Mouse (Mus musculus) megakaryocyte-erythroid progenitor cell, adult 5 weeks (primary cell): Measurements from ENCODE around the gene Olfr148. TPM values are rescaled to one million over a fixed set of nuclear protein-coding genes. Genes with fewer than 3 reads are reported as not detected.

Source experiments
- polyA plus RNA-seq: library from polyadenylated mRNA; stranded (reverse); fragments of >175 nt; gene quantifications from 2 replicates; pipeline ENCODE4 v1.2.3, GENCODE M21; 2012

Gene Olfr148
- not detected in 2 replicates for polyA plus RNA-seq

DNA sequence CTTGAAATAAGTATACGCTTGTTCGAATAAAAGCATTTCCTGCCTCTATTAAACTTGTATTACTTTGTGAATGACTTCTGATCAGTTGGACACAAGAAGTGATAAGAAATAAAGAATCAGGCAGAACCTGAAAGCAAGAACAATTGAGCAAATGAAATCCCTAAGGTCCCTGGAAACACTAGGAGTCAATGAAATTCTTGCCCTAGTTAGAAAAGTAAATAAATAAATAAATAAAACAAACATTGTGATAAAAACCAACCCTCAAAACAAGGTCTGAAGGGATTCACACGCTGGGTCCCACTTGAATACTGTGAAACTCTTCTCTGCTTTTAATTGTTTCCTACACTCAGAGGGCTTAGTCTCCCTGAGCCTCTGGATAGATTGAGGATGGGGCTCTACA is at the start of gene Olfr148:
TSS of gene Olfr148 (plus strand) at position 301 of the 400 bp plus-strand sequence.

DNA sequence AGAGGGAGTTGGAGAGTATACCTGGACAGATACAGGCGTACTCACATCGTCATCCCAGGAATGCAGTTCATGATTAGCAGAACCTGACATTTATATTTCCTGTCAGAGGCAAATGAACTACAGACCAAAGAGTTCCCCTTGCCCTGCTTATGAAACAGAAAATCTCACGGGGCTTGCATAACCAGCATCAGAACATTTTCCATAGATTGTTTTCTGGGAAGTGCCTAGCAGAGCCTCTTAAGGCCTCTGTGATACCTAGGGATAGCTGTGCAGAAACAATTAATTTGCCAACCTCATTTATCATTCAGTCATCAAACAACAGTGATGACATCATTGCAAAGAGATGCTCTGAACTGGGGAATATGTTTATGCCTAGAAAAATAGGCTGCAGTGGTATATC is 35.0 kb upstream of the Olfr148 start, which contains the start of gene Olfr959:
TSS of gene Olfr959 (minus strand) at position 101 of the 400 bp plus-strand sequence.

GRCm38 (mm10) chr9:39603999-39604453 is 6.4 kb upstream of the Olfr148 start, which contains the start of gene AW551984:
Gene AW551984, minus strand, starts transcription at chr9:39604403.

GRCm38 (mm10) chr9:39621073-39621472 is 10.6 kb downstream of the Olfr148 start, which contains the start of gene Olfr960:
Gene Olfr960, plus strand, starts transcription at chr9:39621373.

GRCm38 (mm10) chr9:39644785-39645184 is 34.3 kb downstream of the Olfr148 start, which contains the start of gene Olfr961:
Gene Olfr961, plus strand, starts transcription at chr9:39645085.

Other genes with a start within 250 kb of the Olfr148 start
- gene Olfr951, start 223.2 kb upstream of the Olfr148 start, polyA plus RNA-seq, result not detected in 2 replicates
- gene Olfr952, start 183.5 kb upstream of the Olfr148 start, polyA plus RNA-seq, result not detected in 2 replicates
- gene Olfr954, start 154.0 kb upstream of the Olfr148 start, polyA plus RNA-seq, result not detected in 2 replicates
- 0.05 TPM in 1 of 2 replicates, not detected in the other for gene Olfr955, start 138.7 kb upstream of the Olfr148 start, polyA plus RNA-seq
- not detected in 2 replicates for gene Olfr44, start 116.7 kb upstream of the Olfr148 start, polyA plus RNA-seq
- not detected in 2 replicates for gene Olfr957, start 94.8 kb upstream of the Olfr148 start, polyA plus RNA-seq
- not detected in 2 replicates for gene Olfr958, start 56.6 kb upstream of the Olfr148 start, polyA plus RNA-seq
- not detected in 2 replicates for gene Olfr959, start 35.1 kb upstream of the Olfr148 start, polyA plus RNA-seq
- not detected in 2 replicates for gene AW551984, start 6.3 kb upstream of the Olfr148 start, polyA plus RNA-seq
- gene Olfr960, start 10.7 kb downstream of the Olfr148 start, polyA plus RNA-seq, result not detected in 2 replicates
- not detected in 2 replicates for gene Olfr961, start 34.4 kb downstream of the Olfr148 start, polyA plus RNA-seq
- gene Olfr963, start 56.5 kb downstream of the Olfr148 start, polyA plus RNA-seq, result not detected in 2 replicates
- gene Olfr149, start 96.5 kb downstream of the Olfr148 start, polyA plus RNA-seq, result not detected in 2 replicates
- gene Olfr965, start 100.7 kb downstream of the Olfr148 start, polyA plus RNA-seq, result 0.10 TPM in 1 of 2 replicates, not detected in the other
- gene Olfr150, start 120.3 kb downstream of the Olfr148 start, polyA plus RNA-seq, result not detected in 2 replicates
- not detected in 2 replicates for gene Olfr967, start 135.6 kb downstream of the Olfr148 start, polyA plus RNA-seq
- not detected in 2 replicates for gene Olfr968, start 172.6 kb downstream of the Olfr148 start, polyA plus RNA-seq
- gene Olfr969, start 180.3 kb downstream of the Olfr148 start, polyA plus RNA-seq, result not detected in 2 replicates
- gene Olfr970, start 198.2 kb downstream of the Olfr148 start, polyA plus RNA-seq, result not detected in 2 replicates
- gene Olfr971, start 226.2 kb downstream of the Olfr148 start, polyA plus RNA-seq, result not detected in 2 replicates